In the genomic region with DNA sequence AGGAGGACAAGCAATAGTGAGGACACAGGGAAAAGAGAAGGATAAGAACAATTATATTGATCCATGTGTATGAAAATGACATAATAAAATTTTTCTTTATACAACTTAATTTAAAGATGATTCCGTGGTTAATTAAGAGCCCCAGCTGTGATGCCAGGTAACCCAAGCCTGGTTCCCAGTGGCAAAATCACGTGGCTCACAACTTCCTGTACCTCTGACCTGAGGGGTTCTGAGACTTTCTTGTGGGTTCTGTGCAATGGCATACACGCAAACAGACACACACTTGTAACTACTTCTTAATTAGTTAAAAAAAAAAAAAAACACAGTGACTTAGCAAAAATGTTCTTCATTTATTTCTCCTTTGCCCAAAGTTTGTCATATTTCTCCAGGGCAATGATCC, we compare ENCODE assay signal across 19 mouse cellular contexts.
"Had no signal": no experiment of that assay in that cellular context is flagged by ENCODE, and none has a peak within 500 bp of the region (broad histone marks: within the 10 kb centered on the region; RNA-seq: fewer than 3 reads in every experiment).

No protein-coding gene starts in this region.

- H3K27ac ChIP-seq: left cerebral cortex, adult 2 months; limb, embryonic 12.5 days; limb, embryonic 15.5 days; liver, embryonic 14.5 days; macrophage; midbrain, embryonic 10.5 days had no signal

- H3K9me3 ChIP-seq: limb, embryonic 12.5 days; limb, embryonic 15.5 days; midbrain, embryonic 10.5 days had no signal

- H3K27me3 ChIP-seq: limb, embryonic 12.5 days; limb, embryonic 15.5 days had no signal

- H3K4me3 ChIP-seq: left cerebral cortex, adult 2 months; limb, embryonic 12.5 days; limb, embryonic 15.5 days; megakaryocyte, embryonic 14.5 days; midbrain, embryonic 10.5 days had no signal

- DNase-seq: kidney, adult 18-20 months; kidney, adult 9 months; kidney, postnatal 14 days; kidney, postnatal 4 days; layer of hippocampus, postnatal 36 days; left cerebral cortex, postnatal 4 days; liver, postnatal 0 days; lung, embryonic 14.5 days; midbrain, embryonic 14.5 days had no signal

- ATAC-seq: intestine, embryonic 16.5 days; liver, postnatal 0 days; lung, postnatal 0 days had no signal

- H3K4me1 ChIP-seq: limb, embryonic 12.5 days; limb, embryonic 15.5 days; megakaryocyte, embryonic 14.5 days; midbrain, embryonic 10.5 days had no signal

- H3K9ac ChIP-seq: limb, embryonic 12.5 days; limb, embryonic 15.5 days; liver, embryonic 14.5 days; liver, postnatal 0 days; lung, embryonic 14.5 days had no signal

- H3K36me3 ChIP-seq: limb, embryonic 12.5 days; limb, embryonic 15.5 days; midbrain, embryonic 10.5 days had no signal

- H3K4me2 ChIP-seq: limb, embryonic 12.5 days; limb, embryonic 15.5 days; liver, embryonic 11.5 days; lung, embryonic 14.5 days had no signal
